12 mouse cellular contexts compared by ENCODE assay signal in the genomic region with DNA sequence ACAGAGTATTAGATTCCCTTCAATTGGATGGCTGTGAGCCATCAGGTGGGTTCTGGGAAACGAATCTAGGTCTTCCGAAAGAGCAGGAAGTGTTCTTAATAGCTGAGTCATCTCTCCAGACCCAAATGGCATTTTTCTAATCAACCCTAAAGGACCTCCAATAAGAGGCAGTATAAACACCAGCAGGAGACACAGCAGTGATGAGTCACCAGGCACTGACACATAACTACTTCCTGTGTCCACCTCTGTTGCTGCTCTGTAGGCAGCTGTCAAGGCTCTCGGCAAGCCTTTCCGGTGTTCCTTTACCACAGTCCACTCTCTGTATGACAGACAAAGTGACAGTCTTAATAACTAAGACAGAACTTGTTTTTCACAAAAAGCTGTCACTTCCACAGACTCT.
A peak's percentile ranks its signal among the peaks of the same experiment; 100 is the strongest.
DNase-seq lines count a peak whose midpoint lies in the region; ATAC-seq and TF ChIP-seq lines count a peak whose summit lies in the region.
"Had no signal": no experiment of that assay in that cellular context is flagged by ENCODE, and none has a peak within 500 bp of the region (broad histone marks: within the 10 kb centered on the region; RNA-seq: fewer than 3 reads in every experiment).

No protein-coding gene starts in this region.

- H3K36me3 ChIP-seq in ES-E14 (ENCODE audit: control insufficient read depth, insufficient read depth, low read length, poor library complexity, severe bottlenecking): peaks cover 6% of the 10 kb centered on the region

- ATAC-seq in megakaryocyte, adult 5-6 weeks (ENCODE audit: poor library complexity, severe bottlenecking): peak; percentile 77

- in situ Hi-C loops in ES-E14 (cut with MboI; ENCODE audit: low sequenced_read_pairs in 2 of 2, unreplicated experiment in 2 of 2): no loop called here

- DNase-seq in kidney, postnatal 14 days: peak; percentile 5
- DNase-seq in kidney, postnatal 4 days: no peak
- DNase-seq in ES-E14 (ENCODE audit: low read depth, low spot score): no peak
- DNase-seq in brain, adult 2 months (ENCODE audit: low read depth, low spot score): peak; percentile 37
- DNase-seq in left cerebral cortex, adult 8-10 months (ENCODE audit: low spot score in 2 of 2): no peak
- no peak for DNase-seq in testis, postnatal 14 days (ENCODE audit: low spot score)
- no peak for DNase-seq in thymus, postnatal 25 days
- DNase-seq: gastrocnemius, postnatal 36 days; right cerebral cortex, postnatal 4 days; thymus, postnatal 36 days had no signal

- H3K27ac ChIP-seq in ES-E14 (ENCODE audit: insufficient read depth, low read depth, low read length, poor library complexity, severe bottlenecking): no peak overlapping the region
- H3K27ac ChIP-seq: limb, embryonic 12.5 days had no signal

- H3K4me1 ChIP-seq in ES-E14 (ENCODE audit: control insufficient read depth in 2 of 2, insufficient read depth in 2 of 2, low read length in 2 of 2, poor library complexity in 1 of 2): no peaks in the 10 kb centered on the region
- H3K4me1 ChIP-seq: limb, embryonic 12.5 days had no signal

- H3K9me3 ChIP-seq in ES-E14 (ENCODE audit: control insufficient read depth, insufficient read depth, low read depth, low read length): no peaks in the 10 kb centered on the region
- H3K9me3 ChIP-seq: limb, embryonic 12.5 days had no signal

- no peak overlapping the region for H3K4me3 ChIP-seq in ES-E14 (ENCODE audit: insufficient read depth in 1 of 2, low read depth in 1 of 2, low read length in 2 of 2, poor library complexity in 1 of 2, severe bottlenecking in 1 of 2)
- H3K4me3 ChIP-seq: limb, embryonic 12.5 days had no signal

- no peak overlapping the region for H3K9ac ChIP-seq in ES-E14 (ENCODE audit: insufficient read depth, low read depth, low read length, poor library complexity, severe bottlenecking)
- H3K9ac ChIP-seq: limb, embryonic 12.5 days had no signal

TF ChIP-seq in ES-E14, 5 proteins besides CTCF, POLR2A, EP300 and RAD21:
- TF ChIP-seq HCFC1 (IDR thresholded peaks at IDR 0.05; ENCODE audit: borderline replicate concordance, insufficient read depth, low read length): no peak
- TF ChIP-seq MAFK (IDR thresholded peaks at IDR 0.05; ENCODE audit: insufficient read depth, low read depth, low read length): 0 out of 2 replicates have a peak, but pooled peaks have one; percentile 24

Comparison
In these comparisons a context has a peak if more than half of its experiments do, and no peak if none do; other contexts are left out.
1. DNase-seq: peak in kidney, postnatal 14 days (single experiment) and brain, adult 2 months (single experiment); none in kidney, postnatal 4 days (0 of 2), ES-E14 (single experiment), left cerebral cortex, adult 8-10 months (0 of 2), testis, postnatal 14 days (single experiment) and thymus, postnatal 25 days (single experiment).